Mouse (Mus musculus): ENCODE results near the gene Mettl2. TPM values are rescaled to one million over a fixed set of nuclear protein-coding genes. Genes with fewer than 3 reads are reported as not detected.

Mettl2 gene
- polyA plus RNA-seq, 1 experiment from 2014 or later, result 41.4 TPM

DNA sequence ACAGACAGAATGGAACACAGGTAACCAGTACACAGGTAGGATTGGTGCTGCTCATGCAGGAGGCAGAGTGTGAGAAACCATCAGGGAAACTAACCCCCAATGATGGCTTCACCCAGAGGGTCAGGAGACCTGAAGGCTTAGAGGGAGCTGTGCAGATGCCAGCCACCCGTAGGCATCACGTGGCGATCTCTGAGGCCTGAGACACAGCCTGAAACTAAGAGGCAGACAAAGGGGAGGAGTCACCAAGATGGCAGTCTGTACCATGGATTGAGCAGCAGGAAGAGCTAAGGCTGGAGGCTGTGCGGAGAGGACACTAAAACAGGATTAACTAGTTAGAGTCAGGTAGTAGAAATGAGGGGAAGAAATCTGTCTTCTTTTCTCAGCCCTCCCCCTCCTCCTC, 24.5 kb downstream of the Mettl2 start:
- Histone ChIP-seq H3K9ac (ENCODE audit: low read length) (no peak overlapping the region), H3K9me3 (ENCODE audit: control insufficient read depth, low read length) (no peaks in the 10 kb centered on the region), H3K27ac (ENCODE audit: low read depth, low read length) (no peak overlapping the region), H3K4me1 (ENCODE audit: control insufficient read depth, insufficient read depth, low read length) (no peaks in the 10 kb centered on the region; the same call in 1 of the 2 replicates), H3K36me3 (ENCODE audit: control insufficient read depth, insufficient read depth, low read length) (no peaks in the 10 kb centered on the region), H3K4me3 (ENCODE audit: low read depth, low read length) (no peak overlapping the region), H3K4me2 (no peak overlapping the region), H3K27me3 (ENCODE audit: control insufficient read depth, insufficient read depth, low read length) (no peaks in the 10 kb centered on the region)
- ATAC-seq (ENCODE audit: low FRiP score) (no peak), DNase-seq (ENCODE audit: low spot score, missing footprints) (no peak)
- 55% methylated on average over 4 of the region's 4 CpGs for WGBS

DNA sequence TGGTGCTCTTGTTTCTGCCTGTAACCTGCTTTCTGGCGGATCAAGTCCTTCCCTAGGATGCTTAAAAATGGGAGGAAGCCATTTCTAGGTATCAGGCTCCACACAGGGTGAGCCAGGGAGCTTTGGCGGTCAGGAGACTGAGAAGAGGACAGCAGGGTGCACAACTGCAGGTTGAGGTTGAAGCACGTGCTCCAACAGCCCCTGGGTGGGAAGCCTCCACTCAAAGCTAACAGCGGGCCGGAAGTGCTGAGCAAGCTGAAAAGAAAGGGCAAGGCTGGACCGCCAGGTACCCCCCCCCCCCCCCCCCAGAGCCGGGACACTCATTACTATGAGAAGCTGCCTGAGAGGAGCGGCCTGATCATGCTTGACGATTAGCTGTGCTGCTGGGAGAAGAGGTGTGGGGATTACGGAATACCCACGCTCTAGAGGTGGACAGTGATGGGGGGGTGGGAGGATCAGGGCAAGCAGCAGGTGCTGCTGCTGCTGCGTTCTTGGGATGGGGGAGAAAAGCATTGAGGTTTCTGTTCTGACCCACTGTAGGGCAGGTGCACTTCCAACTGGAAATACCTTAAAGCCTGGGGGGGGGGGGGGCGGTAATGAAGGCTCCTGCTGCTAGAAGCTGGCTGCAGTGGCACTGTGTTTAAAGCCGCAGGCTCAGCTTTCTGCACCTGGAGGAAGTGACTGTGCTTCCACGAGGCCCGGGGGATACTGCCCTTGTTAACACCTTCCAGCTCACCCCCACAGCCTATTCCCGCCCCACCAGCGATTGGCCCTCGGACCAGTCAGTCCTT, 25.2 kb downstream of the Mettl2 start:
- DNase-seq (ENCODE audit: low spot score, missing footprints), result no peak
- WGBS, result 29% methylated on average over 19 of the region's 19 CpGs
- no peak overlapping the region for H3K27ac ChIP-seq (ENCODE audit: low read depth, low read length)
- ATAC-seq (ENCODE audit: low FRiP score), result no peak
- H3K4me3 ChIP-seq (ENCODE audit: low read depth, low read length), result no peak overlapping the region
- H3K9me3 ChIP-seq (ENCODE audit: control insufficient read depth, low read length), result no peaks in the 10 kb centered on the region
- no peaks in the 10 kb centered on the region for H3K36me3 ChIP-seq (ENCODE audit: control insufficient read depth, insufficient read depth, low read length)
- no peaks in the 10 kb centered on the region; the same call in 1 of the 2 replicates for H3K4me1 ChIP-seq (ENCODE audit: control insufficient read depth, insufficient read depth, low read length)
- no peak overlapping the region for H3K9ac ChIP-seq (ENCODE audit: low read length)
- peak overlapping the region; percentile 9; the same call in 1 of the 2 replicates for H3K4me2 ChIP-seq
- H3K27me3 ChIP-seq (ENCODE audit: control insufficient read depth, insufficient read depth, low read length), result no peaks in the 10 kb centered on the region

DNA sequence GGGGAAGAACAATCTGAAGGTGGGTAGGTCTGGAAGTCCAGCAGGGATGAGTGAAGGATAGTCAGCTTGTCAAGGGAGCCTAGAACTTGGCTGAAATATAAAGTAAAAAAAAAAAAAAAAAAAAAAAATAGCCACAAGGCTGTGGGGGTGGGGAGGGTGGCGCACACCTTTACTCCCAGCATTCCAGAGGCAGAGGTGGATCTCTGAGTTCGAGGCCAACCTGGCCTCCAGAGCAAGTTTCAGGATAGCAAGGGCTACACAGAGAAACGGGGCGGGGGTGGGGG, 25.7 kb downstream of the Mettl2 start:
- ATAC-seq (ENCODE audit: low FRiP score) (no peak), DNase-seq (ENCODE audit: low spot score, missing footprints) (no peak)
- Histone ChIP-seq H3K9ac (ENCODE audit: low read length) (no peak overlapping the region), H3K4me1 (ENCODE audit: control insufficient read depth, insufficient read depth, low read length) (no peaks in the 10 kb centered on the region; the same call in 1 of the 2 replicates), H3K27ac (ENCODE audit: low read depth, low read length) (no peak overlapping the region), H3K27me3 (ENCODE audit: control insufficient read depth, insufficient read depth, low read length) (no peaks in the 10 kb centered on the region), H3K4me3 (ENCODE audit: low read depth, low read length) (no peak overlapping the region), H3K9me3 (ENCODE audit: control insufficient read depth, low read length) (no peaks in the 10 kb centered on the region), H3K36me3 (ENCODE audit: control insufficient read depth, insufficient read depth, low read length) (no peaks in the 10 kb centered on the region), H3K4me2 (no peak overlapping the region)
- WGBS, result 75% methylated on average over 2 of the region's 4 CpGs

DNA sequence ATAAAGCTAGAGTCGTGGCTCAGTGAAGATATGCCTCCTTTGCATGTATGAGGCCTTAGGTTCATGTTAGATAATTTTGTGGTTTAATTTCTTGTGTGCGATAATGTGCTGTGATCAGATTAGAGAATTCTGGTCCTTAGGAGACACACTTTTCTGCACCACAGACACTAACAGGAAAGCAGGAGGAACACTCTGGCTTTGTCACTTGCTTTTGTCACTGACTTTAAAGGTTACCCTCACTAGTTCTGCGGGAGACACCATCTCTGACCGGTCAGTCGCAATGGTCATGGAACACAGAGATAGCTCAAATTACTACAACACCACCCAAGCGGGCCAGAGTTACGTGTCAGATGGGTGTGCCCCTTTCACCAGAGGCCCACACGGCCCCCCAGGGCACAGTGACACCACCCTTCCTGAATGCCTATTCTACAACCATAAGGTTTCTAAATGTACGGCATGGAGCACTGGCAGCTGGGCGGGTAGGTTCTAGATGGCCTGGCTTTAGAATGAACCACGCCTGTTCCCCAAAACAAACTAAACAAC, 26.2 kb downstream of the Mettl2 start:
- no peak overlapping the region for H3K4me3 ChIP-seq (ENCODE audit: low read depth, low read length)
- WGBS, result 85% methylated on average over 11 of the region's 11 CpGs
- H3K27me3 ChIP-seq (ENCODE audit: control insufficient read depth, insufficient read depth, low read length), result no peaks in the 10 kb centered on the region
- no peaks in the 10 kb centered on the region; the same call in 1 of the 2 replicates for H3K4me1 ChIP-seq (ENCODE audit: control insufficient read depth, insufficient read depth, low read length)
- H3K9me3 ChIP-seq (ENCODE audit: control insufficient read depth, low read length), result no peaks in the 10 kb centered on the region
- no peak for DNase-seq (ENCODE audit: low spot score, missing footprints)
- no peak overlapping the region for H3K27ac ChIP-seq (ENCODE audit: low read depth, low read length)
- no peak overlapping the region for H3K4me2 ChIP-seq
- no peak overlapping the region for H3K9ac ChIP-seq (ENCODE audit: low read length)
- no peak for ATAC-seq (ENCODE audit: low FRiP score)
- H3K36me3 ChIP-seq (ENCODE audit: control insufficient read depth, insufficient read depth, low read length), result no peaks in the 10 kb centered on the region

DNA sequence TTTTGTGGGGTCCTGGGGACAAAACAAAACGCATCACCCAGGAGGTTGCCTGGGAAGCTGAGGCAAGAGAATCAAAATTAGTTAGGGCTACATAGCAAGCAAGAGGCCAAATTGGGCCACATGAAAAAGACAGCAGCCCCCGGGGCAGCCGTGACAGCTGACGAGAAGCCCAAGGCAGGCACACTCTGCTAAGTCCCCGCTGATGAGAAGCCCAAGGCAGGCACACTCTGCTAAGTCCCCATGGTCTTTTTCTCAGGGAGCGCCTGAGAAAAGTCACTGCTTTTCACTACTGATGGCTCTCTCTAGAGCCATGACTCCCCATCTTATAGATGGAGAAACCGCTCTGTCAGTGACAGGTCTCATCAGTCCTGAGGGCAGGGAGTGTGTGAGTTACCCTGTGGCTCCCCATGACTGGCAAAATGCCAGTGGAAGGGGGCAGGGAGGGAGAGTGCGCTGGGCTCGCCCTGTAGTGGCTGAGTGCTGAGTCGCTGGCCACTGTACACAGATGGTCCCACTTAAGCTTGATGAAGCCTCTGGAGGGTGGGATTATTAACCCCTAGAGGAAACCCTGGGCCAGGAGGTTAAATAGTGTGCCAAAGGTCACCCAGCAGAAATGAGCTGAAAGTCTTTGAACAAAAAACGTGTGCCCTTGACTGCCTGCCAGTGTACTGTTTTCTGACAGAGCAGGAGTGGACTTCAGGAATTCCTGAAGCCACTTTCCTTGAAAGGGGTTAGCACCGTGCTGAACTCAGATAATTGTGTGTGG, 27.0 kb downstream of the Mettl2 start:
- Histone ChIP-seq H3K27me3 (ENCODE audit: control insufficient read depth, insufficient read depth, low read length) (no peaks in the 10 kb centered on the region), H3K27ac (ENCODE audit: low read depth, low read length) (no peak overlapping the region), H3K36me3 (ENCODE audit: control insufficient read depth, insufficient read depth, low read length) (no peaks in the 10 kb centered on the region), H3K9ac (ENCODE audit: low read length) (no peak overlapping the region), H3K4me3 (ENCODE audit: low read depth, low read length) (no peak overlapping the region), H3K4me2 (no peak overlapping the region), H3K4me1 (ENCODE audit: control insufficient read depth, insufficient read depth, low read length) (no peaks in the 10 kb centered on the region; the same call in 1 of the 2 replicates), H3K9me3 (ENCODE audit: control insufficient read depth, low read length) (no peaks in the 10 kb centered on the region)
- ATAC-seq (ENCODE audit: low FRiP score) (peak; percentile 54; the same call in 1 of the 2 replicates), DNase-seq (ENCODE audit: low spot score, missing footprints) (peak; percentile 85)
- WGBS, result 45% methylated on average over 12 of the region's 12 CpGs

DNA sequence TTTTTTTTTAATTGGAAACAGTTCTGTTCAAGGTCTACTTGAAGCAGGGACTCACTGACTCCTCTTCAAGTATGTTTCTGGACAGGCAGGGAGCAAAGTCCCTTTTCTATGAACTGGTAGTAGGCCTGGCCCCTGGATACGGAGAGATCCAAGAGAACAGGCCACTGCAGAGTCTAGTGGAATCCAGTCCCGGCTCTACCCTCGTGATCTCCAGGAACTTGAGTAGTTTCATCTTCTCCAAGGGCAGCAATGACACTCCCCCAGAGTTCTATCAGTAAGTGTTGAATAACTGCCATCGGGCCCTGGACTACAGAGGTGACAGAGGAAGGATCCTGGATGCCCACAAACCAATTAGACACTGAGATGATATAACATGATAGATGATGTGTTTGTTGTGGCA, 29.7 kb downstream of the Mettl2 start:
- Histone ChIP-seq H3K9me3 (ENCODE audit: control insufficient read depth, low read length) (no peaks in the 10 kb centered on the region), H3K27ac (ENCODE audit: low read depth, low read length) (no peak overlapping the region), H3K9ac (ENCODE audit: low read length) (no peak overlapping the region), H3K36me3 (ENCODE audit: control insufficient read depth, insufficient read depth, low read length) (no peaks in the 10 kb centered on the region), H3K4me1 (ENCODE audit: control insufficient read depth, insufficient read depth, low read length) (no peaks in the 10 kb centered on the region; the same call in 1 of the 2 replicates), H3K4me2 (no peak overlapping the region), H3K4me3 (ENCODE audit: low read depth, low read length) (no peak overlapping the region), H3K27me3 (ENCODE audit: control insufficient read depth, insufficient read depth, low read length) (no peaks in the 10 kb centered on the region)
- DNase-seq (ENCODE audit: low spot score, missing footprints), result no peak
- WGBS, result 80% methylated on average over 4 of the region's 4 CpGs
- no peak for ATAC-seq (ENCODE audit: low FRiP score)

DNA sequence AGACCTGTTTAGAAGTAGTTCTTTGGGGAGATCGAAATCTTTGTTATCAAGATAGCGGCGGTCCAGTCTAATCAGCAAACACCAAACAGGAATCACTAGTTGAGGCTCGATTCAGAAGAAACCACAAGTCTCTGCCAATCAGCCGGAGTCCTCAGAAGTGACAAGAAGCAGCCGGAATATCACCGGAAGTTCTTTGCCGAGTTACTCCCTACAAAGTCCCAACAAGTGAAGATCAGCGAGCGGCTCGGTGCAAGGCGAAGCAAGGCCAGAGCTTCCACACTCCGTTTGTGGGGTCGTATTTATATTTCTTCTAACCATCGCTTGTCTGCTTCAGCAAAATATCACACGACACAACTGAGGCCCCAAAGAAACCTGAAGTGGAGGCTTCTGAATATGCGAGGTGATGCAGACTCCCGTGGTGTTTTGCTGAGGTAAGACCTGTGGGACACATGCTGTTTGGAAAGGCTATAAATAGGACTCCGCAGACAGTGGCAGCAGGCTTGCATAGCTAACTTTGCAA, 30.6 kb downstream of the Mettl2 start:
- Histone ChIP-seq H3K27ac (ENCODE audit: low read depth, low read length) (no peak overlapping the region), H3K9ac (ENCODE audit: low read length) (no peak overlapping the region), H3K4me1 (ENCODE audit: control insufficient read depth, insufficient read depth, low read length) (no peaks in the 10 kb centered on the region; the same call in 1 of the 2 replicates), H3K36me3 (ENCODE audit: control insufficient read depth, insufficient read depth, low read length) (no peaks in the 10 kb centered on the region), H3K27me3 (ENCODE audit: control insufficient read depth, insufficient read depth, low read length) (no peaks in the 10 kb centered on the region), H3K4me3 (ENCODE audit: low read depth, low read length) (no peak overlapping the region), H3K4me2 (no peak overlapping the region), H3K9me3 (ENCODE audit: control insufficient read depth, low read length) (no peaks in the 10 kb centered on the region)
- no peak for DNase-seq (ENCODE audit: low spot score, missing footprints)
- WGBS, result 86% methylated on average over 19 of the region's 19 CpGs
- ATAC-seq (ENCODE audit: low FRiP score), result no peak

DNA sequence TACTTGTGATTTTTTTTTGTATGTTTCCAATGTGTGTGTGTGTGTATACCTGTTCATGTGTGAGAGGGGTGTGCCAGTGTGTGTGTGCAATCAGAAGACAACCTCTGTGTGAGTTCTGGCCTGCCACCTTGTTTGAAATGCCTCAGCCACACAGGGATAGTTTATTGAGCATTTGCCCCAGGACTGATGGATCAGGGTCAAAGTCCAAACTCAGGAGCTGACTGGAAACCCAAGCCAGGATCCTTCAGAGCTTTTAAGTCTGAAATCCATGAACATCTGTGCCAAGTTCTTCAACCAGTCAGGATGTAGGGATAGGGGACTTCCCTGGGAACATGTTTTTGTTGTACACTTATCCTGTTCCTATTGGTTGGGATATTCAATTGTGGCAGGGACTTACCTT, 31.8 kb downstream of the Mettl2 start:
- ATAC-seq (ENCODE audit: low FRiP score) (no peak), DNase-seq (ENCODE audit: low spot score, missing footprints) (no peak)
- H3K27me3 ChIP-seq (ENCODE audit: control insufficient read depth, insufficient read depth, low read length), result no peaks in the 10 kb centered on the region
- no peak overlapping the region for H3K9ac ChIP-seq (ENCODE audit: low read length)
- no peak overlapping the region for H3K4me3 ChIP-seq (ENCODE audit: low read depth, low read length)
- no peaks in the 10 kb centered on the region; the same call in 1 of the 2 replicates for H3K9me3 ChIP-seq (ENCODE audit: control insufficient read depth, low read length)
- H3K36me3 ChIP-seq (ENCODE audit: control insufficient read depth, insufficient read depth, low read length), result no peaks in the 10 kb centered on the region
- H3K4me1 ChIP-seq (ENCODE audit: control insufficient read depth, insufficient read depth, low read length), result no peaks in the 10 kb centered on the region; the same call in 1 of the 2 replicates
- H3K27ac ChIP-seq (ENCODE audit: low read depth, low read length), result no peak overlapping the region
- no peak overlapping the region for H3K4me2 ChIP-seq
